Mouse (Mus musculus) brain, embryonic 14.5 days (tissue): ENCODE measurements at regions not wholly inside any gene's neighbourhood (a gene's known extent, or its start where the extent isn't known, plus 50 kb on each side); places are given as distances from the start of the nearest gene placed in this dataset.

Source experiments
- DNase-seq: peaks from one replicate; pipeline ENCODE4 v3.0.0-alpha.2; 2011; ENCODE audit warnings: low read depth
- CTCF ChIP-seq: fragments of 200-500 bp; IDR thresholded peaks from 2 replicates; pipeline ENCODE4 v1.5.1; 2012; ENCODE audit warnings: inconsistent platforms, mild to moderate bottlenecking, moderate library complexity, borderline replicate concordance; ENCODE audit not compliant: insufficient read depth, insufficient read length; ENCODE audit errors: extremely low read depth
- POLR2A ChIP-seq: fragments of 200-500 bp; IDR thresholded peaks from 2 replicates; pipeline ENCODE4 v1.6.1; 2012; ENCODE audit warnings: mild to moderate bottlenecking, inconsistent platforms, borderline replicate concordance; ENCODE audit not compliant: poor library complexity, insufficient read depth, insufficient read length, severe bottlenecking; ENCODE audit errors: extremely low read depth

GRCm38 (mm10) chr17:4265946-4266345, 569.9 kb upstream of the Nox3 start:
- DNase-seq: peak; percentile 69
- no peak for TF ChIP-seq CTCF
- TF ChIP-seq POLR2A: no peak

GRCm38 (mm10) chr17:4266487-4266886, 570.4 kb upstream of the Nox3 start:
- peak; percentile 29 for DNase-seq
- no peak for TF ChIP-seq CTCF
- no peak for TF ChIP-seq POLR2A

DNA sequence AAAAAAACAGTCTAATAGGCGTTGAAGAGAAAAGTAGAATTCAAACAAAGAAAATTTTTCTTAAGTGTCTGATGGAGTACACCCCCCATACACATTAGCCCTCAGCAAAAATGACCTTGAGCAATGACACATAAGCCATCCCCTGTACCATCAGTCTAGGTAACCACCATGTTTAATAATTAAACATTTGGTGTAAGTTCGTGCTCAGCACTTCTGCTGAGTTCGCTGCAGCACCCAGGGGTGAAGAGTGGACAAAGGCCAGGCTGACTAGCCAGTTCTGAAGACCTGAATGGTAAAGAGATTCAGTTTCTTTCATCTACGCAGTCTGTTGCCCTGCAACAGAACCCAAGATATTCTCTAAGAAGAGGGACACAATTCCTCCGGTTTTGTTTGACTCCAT, 572.3 kb upstream of the Nox3 start:
- TF ChIP-seq CTCF: no peak
- TF ChIP-seq POLR2A: no peak
- DNase-seq: no peak

GRCm38 (mm10) chr17:4272456-4272855, 576.4 kb upstream of the Nox3 start:
- no peak for DNase-seq
- TF ChIP-seq POLR2A (no peak), CTCF (no peak)

- DNase-seq: no peak
- TF ChIP-seq POLR2A (no peak), CTCF (no peak)
Observed at GRCm38 (mm10) chr17:4276722-4277121, 580.7 kb upstream of the Nox3 start.

DNA sequence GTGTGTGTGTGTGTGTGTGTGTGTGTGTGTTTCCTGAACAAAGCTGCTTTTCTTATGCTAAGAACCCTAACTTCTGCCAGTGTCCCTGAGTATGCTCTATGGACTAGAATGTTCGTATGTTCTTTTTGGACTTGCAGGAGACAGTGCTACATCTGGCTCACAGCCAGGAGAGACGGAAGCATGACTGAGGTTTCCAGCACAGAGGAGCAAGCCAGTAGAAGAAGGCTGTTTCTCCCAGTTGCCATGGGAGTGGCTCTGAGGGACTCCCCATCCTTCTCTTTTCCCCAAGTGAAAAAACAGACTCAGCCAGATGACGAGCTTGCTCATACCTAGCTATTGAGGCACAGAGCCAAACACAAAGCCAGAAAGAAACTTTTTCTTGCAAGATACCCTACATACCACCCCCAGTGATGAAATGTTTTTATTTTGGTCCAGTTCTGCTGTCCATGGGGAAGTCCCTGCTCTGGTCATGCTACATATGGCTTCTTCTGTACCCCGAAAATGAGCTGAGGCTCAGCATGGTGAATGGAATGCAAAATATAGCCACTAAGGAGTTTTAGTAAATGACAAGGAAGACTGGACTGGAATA, 582.3 kb upstream of the Nox3 start:
- TF ChIP-seq POLR2A (no peak), CTCF (no peak)
- peak; percentile 24 for DNase-seq

DNA sequence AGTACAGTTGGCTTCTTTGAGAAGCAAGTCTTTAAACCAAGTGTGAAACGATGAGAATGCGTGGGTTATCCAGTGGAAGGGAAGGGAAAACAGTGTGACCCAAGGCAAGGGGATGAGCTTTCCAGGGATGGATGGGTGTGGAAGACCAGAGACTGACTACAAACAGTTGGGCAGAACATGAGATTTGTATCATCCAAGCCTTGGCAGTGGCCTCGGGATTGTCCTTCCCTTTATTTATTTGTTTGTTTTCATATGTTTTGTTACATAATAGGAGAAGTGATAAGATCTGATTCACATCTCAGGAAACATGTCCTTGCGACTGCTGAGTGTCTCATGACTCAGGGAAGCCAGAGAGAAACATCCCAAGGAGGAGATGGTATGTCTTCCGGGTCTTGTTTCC, 585.4 kb upstream of the Nox3 start:
- no peak for DNase-seq
- TF ChIP-seq CTCF: no peak
- TF ChIP-seq POLR2A: no peak

DNA sequence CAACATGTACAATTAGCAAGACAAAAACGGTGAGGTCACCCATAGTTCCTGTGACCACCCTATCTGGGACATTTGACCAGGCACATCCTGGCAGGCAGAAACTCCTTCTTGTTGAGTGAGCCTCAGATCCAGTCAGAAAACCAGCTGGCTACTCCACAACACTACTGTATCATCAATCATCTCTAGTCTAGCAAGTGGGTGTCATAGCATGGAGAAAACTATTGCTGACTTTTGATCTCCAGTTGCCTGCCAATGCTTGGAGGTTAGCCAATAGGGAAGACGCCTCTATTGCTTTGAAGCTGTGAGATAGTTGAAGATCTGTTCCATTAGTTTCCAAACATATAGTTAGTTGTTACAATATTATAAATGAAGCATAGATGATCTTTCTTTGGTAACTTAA, 595.4 kb upstream of the Nox3 start:
- DNase-seq: no peak
- TF ChIP-seq CTCF: no peak

DNA sequence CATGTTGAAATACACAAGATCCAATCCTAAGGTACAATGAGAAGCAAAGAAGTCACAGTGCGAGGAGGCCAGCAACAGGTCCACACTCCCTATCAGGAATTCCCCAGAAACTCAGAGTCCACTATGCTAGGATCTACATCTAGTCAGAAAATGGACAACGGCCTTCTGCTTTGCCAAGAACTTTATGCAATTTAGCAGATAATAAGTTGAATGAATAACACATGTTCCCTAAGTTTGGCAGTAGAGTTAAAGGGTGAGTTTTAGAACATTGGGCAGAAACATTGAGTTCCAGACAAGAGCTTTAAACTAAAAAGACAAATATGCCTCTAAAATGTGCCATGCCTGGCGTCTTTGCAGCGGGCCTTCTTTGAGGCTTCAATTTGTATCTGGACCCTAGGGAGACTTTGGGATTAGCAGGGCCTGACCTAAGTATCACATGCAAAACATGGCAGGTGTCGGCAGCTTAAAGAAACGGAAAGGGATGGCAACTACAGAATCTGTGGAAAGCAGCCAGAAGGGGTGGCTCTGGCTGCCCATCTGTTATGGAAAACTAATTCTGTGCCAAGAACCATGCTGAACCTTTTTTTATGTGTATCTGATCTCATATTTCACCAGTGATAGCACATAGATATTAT, 600.6 kb upstream of the Nox3 start:
- peak; percentile 76 for DNase-seq
- TF ChIP-seq CTCF (no peak), POLR2A (no peak)

GRCm38 (mm10) chr17:4297156-4297535, 601.1 kb upstream of the Nox3 start:
- DNase-seq: no peak
- TF ChIP-seq POLR2A (no peak), CTCF (no peak)

- DNase-seq: peak; percentile 33
- TF ChIP-seq POLR2A (no peak), CTCF (no peak)
Observed at GRCm38 (mm10) chr17:4301142-4301853, 605.2 kb upstream of the Nox3 start.
